Mouse (Mus musculus) urinary bladder, postnatal 14 days (tissue): ENCODE results near the gene 1700069L16Rik.

Experiments used
- DNase-seq: peaks from one replicate; pipeline ENCODE4 v3.0.0; 2021; ENCODE audit warnings: low spot score

Gene 1700069L16Rik

GRCm38 (mm10) chr5:113643107-113643848, 81.3 kb downstream of the 1700069L16Rik start:
- DNase-seq: no peak
